ENCODE assay signal across 26 mouse cellular contexts in genomic region chr6:125811395-125811794, GRCm38 (mm10).
DNase-seq lines count a peak whose midpoint lies in the region; ATAC-seq lines count a peak whose summit lies in the region.
"Had no signal": no experiment of that assay in that cellular context is flagged by ENCODE, and none has a peak within 500 bp of the region (broad histone marks: within the 10 kb centered on the region; RNA-seq: fewer than 3 reads in every experiment).

No protein-coding gene starts in this region.

- H3K9ac ChIP-seq in forebrain, embryonic 11.5 days (ENCODE audit: low read length) = no peak overlapping the region
- no peak overlapping the region for H3K9ac ChIP-seq in embryonic facial prominence, embryonic 11.5 days (replicated peaks; ENCODE audit: low read length)
- H3K9ac ChIP-seq: embryonic facial prominence, embryonic 12.5 days; forebrain, embryonic 12.5 days; forebrain, embryonic 15.5 days; heart, embryonic 13.5 days; hindbrain, embryonic 12.5 days; intestine, embryonic 15.5 days had no signal

- H3K4me3 ChIP-seq in forebrain, embryonic 10.5 days = no peak overlapping the region
- no peak overlapping the region for H3K4me3 ChIP-seq in forebrain, embryonic 11.5 days (ENCODE audit: low read depth, low read length)
- H3K4me3 ChIP-seq in embryonic facial prominence, embryonic 10.5 days = no peak overlapping the region
- H3K4me3 ChIP-seq in embryonic facial prominence, embryonic 11.5 days (ENCODE audit: low read depth, low read length) = no peak overlapping the region
- H3K4me3 ChIP-seq in limb, embryonic 10.5 days = no peak overlapping the region
- H3K4me3 ChIP-seq: embryonic facial prominence, embryonic 12.5 days; forebrain, embryonic 12.5 days; forebrain, embryonic 15.5 days; heart, adult 2 months; heart, embryonic 10.5 days; heart, embryonic 13.5 days; hindbrain, embryonic 12.5 days; intestine, embryonic 15.5 days had no signal

- no peaks in the 10 kb centered on the region for H3K27me3 ChIP-seq in forebrain, embryonic 10.5 days (ENCODE audit: poor library complexity, severe bottlenecking)
- no peaks in the 10 kb centered on the region for H3K27me3 ChIP-seq in forebrain, embryonic 11.5 days (ENCODE audit: control insufficient read depth, insufficient read depth, low read length)
- H3K27me3 ChIP-seq in embryonic facial prominence, embryonic 10.5 days (replicated peaks; ENCODE audit: low read depth, poor library complexity, severe bottlenecking) = no peaks in the 10 kb centered on the region
- H3K27me3 ChIP-seq in embryonic facial prominence, embryonic 11.5 days (ENCODE audit: control insufficient read depth, insufficient read depth, low read length) = no peaks in the 10 kb centered on the region
- H3K27me3 ChIP-seq in limb, embryonic 10.5 days (ENCODE audit: low read depth, poor library complexity, severe bottlenecking) = no peaks in the 10 kb centered on the region
- H3K27me3 ChIP-seq: embryonic facial prominence, embryonic 12.5 days; forebrain, embryonic 15.5 days; hindbrain, embryonic 12.5 days; intestine, embryonic 15.5 days had no signal

- ATAC-seq in forebrain, embryonic 11.5 days (replicated peaks; ENCODE audit: low FRiP score) = no peak
- ATAC-seq in embryonic facial prominence, embryonic 11.5 days (replicated peaks; ENCODE audit: insufficient number of reproducible peaks, low FRiP score, low TSS enrichment, low read depth) = no peak
- ATAC-seq: CD4-positive, CD25-positive, alpha-beta regulatory T cell, adult 4 months; forebrain, embryonic 15.5 days; hindbrain, embryonic 16.5 days; intestine, embryonic 15.5 days had no signal

- no peak for DNase-seq in forebrain, embryonic 10.5 days (ENCODE audit: extremely low spot score, low spot score)
- no peak for DNase-seq in forebrain, embryonic 11.5 days (ENCODE audit: low spot score)
- DNase-seq in embryonic facial prominence, embryonic 10.5 days (ENCODE audit: low spot score) = peak; percentile 32
- DNase-seq in embryonic facial prominence, embryonic 11.5 days (ENCODE audit: low spot score) = peak; percentile 22
- DNase-seq in limb, embryonic 10.5 days (ENCODE audit: low spot score) = no peak
- no peak for DNase-seq in gastrocnemius, postnatal 36 days
- DNase-seq: adrenal gland, adult 2 months; adrenal gland, postnatal 14 days; cerebellum, adult 11 months; cerebellum, adult 2 months; cerebellum, adult 9-11 months; cerebellum, postnatal 25 days; gastrocnemius, postnatal 25 days; heart, adult 2 months; heart, postnatal 14 days; heart, postnatal 4 days; kidney, adult 11 months had no signal

- WGBS in forebrain, embryonic 10.5 days = 42% methylated on average over 2 of the region's 2 CpGs
- 52% methylated on average over 2 of the region's 2 CpGs for WGBS in forebrain, embryonic 11.5 days
- WGBS in embryonic facial prominence, embryonic 10.5 days = 26% methylated on average over 2 of the region's 2 CpGs
- WGBS in embryonic facial prominence, embryonic 11.5 days = 5% methylated on average over 2 of the region's 2 CpGs
- WGBS in limb, embryonic 10.5 days = 5% methylated on average over 2 of the region's 2 CpGs

- no peaks in the 10 kb centered on the region for H3K36me3 ChIP-seq in forebrain, embryonic 10.5 days (replicated peaks)
- H3K36me3 ChIP-seq in forebrain, embryonic 11.5 days (ENCODE audit: control insufficient read depth, insufficient read depth, low read length) = no peaks in the 10 kb centered on the region
- H3K36me3 ChIP-seq in embryonic facial prominence, embryonic 10.5 days (replicated peaks) = no peaks in the 10 kb centered on the region
- H3K36me3 ChIP-seq in embryonic facial prominence, embryonic 11.5 days (replicated peaks; ENCODE audit: control insufficient read depth, insufficient read depth, low read depth, low read length) = no peaks in the 10 kb centered on the region
- no peaks in the 10 kb centered on the region for H3K36me3 ChIP-seq in limb, embryonic 10.5 days
- H3K36me3 ChIP-seq: embryonic facial prominence, embryonic 12.5 days; forebrain, embryonic 12.5 days; forebrain, embryonic 15.5 days; heart, embryonic 10.5 days; heart, embryonic 13.5 days; hindbrain, embryonic 12.5 days; intestine, embryonic 15.5 days had no signal

- no peaks in the 10 kb centered on the region for H3K9me3 ChIP-seq in forebrain, embryonic 10.5 days
- H3K9me3 ChIP-seq in forebrain, embryonic 11.5 days (ENCODE audit: control insufficient read depth, low read length) = no peaks in the 10 kb centered on the region
- H3K9me3 ChIP-seq in embryonic facial prominence, embryonic 10.5 days = no peaks in the 10 kb centered on the region
- no peaks in the 10 kb centered on the region for H3K9me3 ChIP-seq in embryonic facial prominence, embryonic 11.5 days (replicated peaks; ENCODE audit: control insufficient read depth, low read length)
- H3K9me3 ChIP-seq in limb, embryonic 10.5 days (replicated peaks) = no peaks in the 10 kb centered on the region
- H3K9me3 ChIP-seq: embryonic facial prominence, embryonic 12.5 days; forebrain, embryonic 12.5 days; forebrain, embryonic 15.5 days; heart, embryonic 10.5 days; heart, embryonic 13.5 days; hindbrain, embryonic 12.5 days; intestine, embryonic 15.5 days had no signal

- no peak overlapping the region for H3K4me2 ChIP-seq in forebrain, embryonic 11.5 days (ENCODE audit: low read depth, low read length, severe bottlenecking)
- no peak overlapping the region for H3K4me2 ChIP-seq in embryonic facial prominence, embryonic 11.5 days (ENCODE audit: low read depth, low read length)
- H3K4me2 ChIP-seq: embryonic facial prominence, embryonic 12.5 days; forebrain, embryonic 12.5 days; forebrain, embryonic 15.5 days; heart, embryonic 13.5 days; hindbrain, embryonic 12.5 days; intestine, embryonic 15.5 days had no signal

- H3K27ac ChIP-seq in forebrain, embryonic 10.5 days = peak overlapping the region; percentile 56; the same call in 1 of the 2 replicates
- H3K27ac ChIP-seq in forebrain, embryonic 11.5 days (ENCODE audit: low read depth, low read length) = no peak overlapping the region
- peak overlapping the region; percentile 63 for H3K27ac ChIP-seq in embryonic facial prominence, embryonic 10.5 days (replicated peaks)
- no peak overlapping the region for H3K27ac ChIP-seq in embryonic facial prominence, embryonic 11.5 days (replicated peaks; ENCODE audit: low read depth, low read length)
- H3K27ac ChIP-seq in limb, embryonic 10.5 days = peak overlapping the region; percentile 61
- H3K27ac ChIP-seq: embryonic facial prominence, embryonic 12.5 days; forebrain, embryonic 12.5 days; forebrain, embryonic 15.5 days; heart, adult 2 months; heart, embryonic 10.5 days; heart, embryonic 13.5 days; hindbrain, embryonic 12.5 days; intestine, embryonic 15.5 days had no signal

- H3K4me1 ChIP-seq in forebrain, embryonic 10.5 days = peaks cover 21% of the 10 kb centered on the region; the same call in 1 of the 2 replicates
- no peaks in the 10 kb centered on the region for H3K4me1 ChIP-seq in forebrain, embryonic 11.5 days (replicated peaks; ENCODE audit: control insufficient read depth, insufficient read depth, low read length)
- peaks cover 58% of the 10 kb centered on the region for H3K4me1 ChIP-seq in embryonic facial prominence, embryonic 10.5 days
- H3K4me1 ChIP-seq in embryonic facial prominence, embryonic 11.5 days (ENCODE audit: control insufficient read depth, insufficient read depth, low read length) = peaks cover 4% of the 10 kb centered on the region; the same call in 1 of the 2 replicates
- peaks cover 69% of the 10 kb centered on the region for H3K4me1 ChIP-seq in limb, embryonic 10.5 days
- H3K4me1 ChIP-seq: forebrain, embryonic 12.5 days; forebrain, embryonic 15.5 days; heart, embryonic 10.5 days; heart, embryonic 13.5 days; hindbrain, embryonic 12.5 days; intestine, embryonic 15.5 days had no signal

- intact Hi-C loops in gastrocnemius, postnatal 36 days (cut with DNase I) = no loop called here

Comparison
In these comparisons a context has a peak if more than half of its experiments do, and no peak if none do; other contexts are left out.
1. H3K27ac ChIP-seq: peak in forebrain, embryonic 10.5 days (single experiment), embryonic facial prominence, embryonic 10.5 days (single experiment) and limb, embryonic 10.5 days (single experiment); none in forebrain, embryonic 11.5 days (single experiment) and embryonic facial prominence, embryonic 11.5 days (single experiment).
2. DNase-seq: peak in embryonic facial prominence, embryonic 10.5 days (single experiment) and embryonic facial prominence, embryonic 11.5 days (single experiment); none in forebrain, embryonic 10.5 days (single experiment), forebrain, embryonic 11.5 days (single experiment), limb, embryonic 10.5 days (single experiment) and gastrocnemius, postnatal 36 days (0 of 2).